Mouse (Mus musculus): ENCODE measurements at regions not wholly inside any gene's neighbourhood (a gene's known extent, or its start where the extent isn't known, plus 50 kb on each side); places are given as distances from the start of the nearest gene placed in this dataset.

DNA sequence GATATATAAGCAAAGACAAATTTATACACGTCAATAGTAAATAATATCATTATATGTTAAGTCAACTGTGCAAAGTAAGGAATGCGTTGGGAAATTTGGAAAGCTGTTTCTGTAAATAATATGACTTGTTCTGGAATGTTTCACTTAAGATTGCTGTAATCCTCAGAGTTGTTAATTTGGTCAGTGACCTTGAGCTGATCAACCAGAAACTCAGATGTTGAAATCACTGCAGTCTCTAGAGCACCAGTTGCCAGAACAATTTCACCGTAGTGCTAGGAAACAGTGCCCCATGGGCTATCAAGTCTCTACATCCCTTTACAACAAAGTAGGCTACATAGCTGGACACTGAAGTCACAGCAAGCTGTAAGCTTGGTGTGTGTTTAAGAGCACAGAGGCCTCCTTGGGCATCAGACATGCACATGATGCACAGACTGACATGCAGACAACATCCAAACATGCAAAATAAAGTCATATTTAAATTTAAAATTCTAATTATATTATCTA, 212.6 kb downstream of the Pik3r1 start:
- DNase-seq: no peak

DNA sequence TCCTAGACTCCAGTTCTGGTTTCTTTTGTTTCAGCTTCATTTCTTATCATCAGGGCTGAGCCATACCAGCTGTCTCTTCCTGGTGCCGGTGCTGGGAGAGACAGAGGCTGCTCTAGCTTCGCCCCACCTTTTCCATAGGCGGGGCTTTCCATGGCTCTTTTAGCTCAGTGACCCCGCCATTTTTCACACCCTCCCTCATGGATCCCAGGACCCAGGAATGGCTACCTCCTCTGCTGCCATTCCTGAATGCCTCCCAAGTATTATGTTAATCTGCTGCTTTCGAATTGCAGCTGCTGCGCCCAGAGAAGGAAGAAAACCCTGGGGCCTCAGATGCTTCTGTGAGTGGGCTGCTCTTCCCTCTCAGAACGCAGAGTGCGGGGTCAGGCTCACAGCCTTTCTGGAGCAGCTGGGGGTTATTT, 214.9 kb downstream of the Pik3r1 start:
- no peak for DNase-seq

DNA sequence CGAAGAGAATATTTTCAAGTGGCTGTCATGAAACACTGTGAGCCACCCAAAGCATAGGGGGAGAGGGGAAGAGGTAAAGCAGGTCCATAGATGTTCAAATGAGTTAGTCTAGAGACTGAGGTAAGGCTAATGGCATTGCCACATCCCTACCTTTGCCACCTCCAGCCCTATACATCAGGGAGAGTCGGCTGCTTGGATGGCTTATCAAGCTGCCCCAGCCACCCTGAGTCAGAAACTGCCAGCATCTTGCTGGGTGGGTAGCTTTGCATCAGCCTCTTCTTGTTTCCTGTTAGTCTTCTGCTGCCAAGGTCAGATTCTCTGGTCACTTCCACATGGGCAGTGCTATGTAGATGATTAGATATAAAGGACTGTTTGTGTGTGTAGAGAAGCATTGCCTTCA, 215.6 kb downstream of the Pik3r1 start:
- no peak for DNase-seq

DNA sequence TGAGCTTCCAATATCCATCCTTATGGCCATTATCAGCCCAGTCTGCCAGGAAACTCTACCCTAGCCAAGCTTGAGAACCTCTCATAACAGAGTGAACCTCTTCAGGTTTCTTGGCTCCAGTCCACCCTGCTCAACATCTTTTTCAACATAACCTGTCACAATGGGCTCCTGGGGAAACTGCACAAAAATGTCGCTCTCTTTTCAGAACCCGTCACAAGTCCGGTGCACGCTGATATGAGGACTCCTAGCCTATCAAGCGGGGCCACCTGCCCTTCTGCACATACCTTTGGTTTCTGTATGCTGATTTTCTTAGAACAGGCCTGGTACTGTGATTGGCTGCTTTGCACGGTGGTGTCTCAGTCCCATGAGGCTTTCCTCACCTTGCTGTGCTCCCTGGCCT, 216.9 kb downstream of the Pik3r1 start:
- DNase-seq: no peak

DNA sequence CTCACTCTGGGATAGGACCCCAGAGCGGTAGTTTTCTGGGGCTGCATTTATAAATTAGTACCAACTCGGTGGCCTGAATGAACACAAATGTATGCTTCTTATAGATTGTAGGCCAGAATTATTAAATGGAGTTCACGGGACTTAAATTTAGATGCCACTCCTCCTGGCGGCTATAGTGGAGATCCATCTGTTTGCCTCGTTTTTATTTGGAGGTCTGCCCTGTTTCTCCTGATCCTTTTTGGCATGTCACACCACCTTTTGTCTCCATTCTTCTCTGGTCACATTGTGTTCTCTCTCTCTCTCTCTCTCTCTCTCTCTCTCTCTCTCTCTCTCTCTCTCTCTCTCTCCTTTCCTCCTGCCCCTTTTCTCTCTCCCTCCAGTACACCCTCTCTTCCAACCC, 217.5 kb downstream of the Pik3r1 start:
- DNase-seq: no peak

DNA sequence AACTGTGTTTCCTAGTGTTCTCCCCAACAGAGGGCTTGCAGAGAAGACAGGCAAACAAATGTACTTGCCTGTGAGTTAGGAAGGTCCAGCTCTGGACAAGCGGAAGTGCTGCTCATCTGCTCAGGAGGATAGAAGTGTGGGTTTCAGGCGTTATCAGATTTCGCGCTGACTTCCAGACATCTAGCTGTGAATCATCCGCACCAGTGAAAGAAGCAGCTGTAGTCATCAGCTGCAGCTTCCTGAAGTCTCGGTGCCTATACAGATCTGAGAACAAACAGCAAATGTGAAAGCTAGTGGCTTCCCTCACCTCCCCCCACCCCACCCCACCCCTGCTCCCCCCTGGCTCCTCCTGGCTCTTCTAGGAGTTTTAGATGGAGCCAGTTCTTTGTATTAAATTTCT, 220.1 kb downstream of the Pik3r1 start:
- DNase-seq: no peak

DNA sequence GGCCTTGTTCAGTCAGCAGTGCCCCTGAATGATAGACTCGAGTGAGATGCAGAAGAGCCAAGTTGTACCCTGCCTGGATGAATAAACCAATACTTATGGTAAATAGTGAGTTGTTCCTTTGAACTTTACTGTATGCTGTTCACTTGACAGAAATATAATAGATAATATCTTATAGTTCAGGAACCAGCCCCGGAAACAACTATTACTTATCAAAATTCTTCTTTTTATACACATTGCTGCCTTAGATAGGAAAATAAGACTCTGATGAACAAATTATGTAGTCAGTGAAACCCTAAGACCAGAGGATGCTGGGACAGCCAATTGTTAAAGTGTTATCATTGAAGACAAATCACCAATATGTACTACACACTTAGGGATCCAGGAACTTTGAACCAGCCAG, 220.7 kb downstream of the Pik3r1 start:
- DNase-seq: no peak

DNA sequence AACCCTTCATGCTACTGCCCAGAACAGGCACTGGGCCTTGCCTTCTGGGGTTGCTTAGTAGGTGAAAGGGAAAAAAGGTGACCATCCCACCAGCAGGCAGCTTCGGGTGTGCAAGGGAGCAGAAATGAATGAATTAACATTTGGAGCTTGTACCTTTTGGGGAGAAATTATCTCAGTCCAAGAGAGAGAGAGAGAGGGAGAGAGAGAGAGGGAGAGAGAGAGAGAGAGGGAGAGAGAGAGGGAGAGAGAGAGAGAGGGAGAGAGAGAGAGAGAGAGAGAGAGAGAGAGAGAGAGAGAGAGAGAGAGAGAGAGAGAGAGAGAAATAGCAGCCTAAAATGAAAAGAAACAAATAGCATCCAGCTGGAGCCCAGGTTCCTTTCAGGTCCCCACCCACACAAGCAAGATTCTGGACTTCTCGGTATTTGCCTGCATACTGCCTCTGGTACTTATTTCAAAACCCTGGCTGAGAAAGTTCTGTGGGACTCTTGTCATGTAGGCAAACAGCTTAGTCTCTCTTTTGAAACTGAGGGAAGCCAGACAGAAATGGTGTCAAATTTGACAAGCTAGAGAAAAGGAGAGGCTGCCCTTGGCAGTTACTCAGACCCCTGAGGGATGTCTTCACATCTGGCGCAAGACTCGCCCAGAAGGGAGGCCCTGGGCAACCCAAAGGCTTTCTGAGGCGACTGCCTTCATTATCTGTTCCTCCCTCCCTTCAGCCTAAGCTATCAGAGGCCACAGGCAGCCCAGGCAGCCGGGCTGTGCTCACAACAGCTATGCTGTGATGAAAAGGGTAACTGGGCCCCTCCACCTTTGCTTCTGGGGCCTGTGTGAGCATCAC, 222.5 kb downstream of the Pik3r1 start:
- no peak for DNase-seq

DNA sequence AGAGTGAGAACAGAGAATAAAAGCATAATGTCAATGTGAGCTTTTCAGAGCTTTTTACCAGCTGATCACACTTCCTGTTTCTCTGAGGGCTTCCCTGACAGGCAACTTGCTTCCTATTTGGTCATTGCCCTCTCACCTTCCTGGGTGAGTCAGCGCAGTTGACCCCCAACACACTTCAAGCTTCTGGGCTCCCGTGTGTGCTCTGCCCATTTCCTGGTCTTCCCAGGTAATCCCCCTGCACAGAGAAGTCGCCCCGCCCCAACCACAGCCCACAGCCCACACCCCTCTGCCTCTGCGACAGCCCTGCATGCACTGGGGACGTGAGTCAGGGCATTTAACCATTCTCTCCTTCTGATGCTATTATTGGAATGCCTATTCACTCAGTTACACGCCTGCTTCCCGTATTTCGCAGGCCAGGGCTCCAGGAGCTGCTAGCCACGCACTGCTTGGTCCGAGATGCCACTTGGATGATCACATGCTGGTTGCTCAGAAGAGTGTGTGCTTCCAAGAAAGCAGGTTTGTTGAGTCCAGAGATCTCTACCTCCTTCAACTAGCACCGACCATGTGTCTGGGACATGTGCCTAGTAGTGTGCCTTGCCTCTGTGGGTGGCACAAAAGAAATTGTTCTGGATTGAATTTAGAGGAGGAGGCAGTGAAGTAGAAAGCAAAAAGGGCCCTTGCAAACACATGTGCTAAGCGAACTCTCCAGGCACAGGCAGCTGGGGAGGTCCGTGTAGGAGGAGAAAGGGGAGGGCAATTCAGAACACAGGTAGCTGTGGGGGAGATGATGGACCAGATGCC, 227.4 kb downstream of the Pik3r1 start:
- peak; percentile 14 to 32 for DNase-seq

DNA sequence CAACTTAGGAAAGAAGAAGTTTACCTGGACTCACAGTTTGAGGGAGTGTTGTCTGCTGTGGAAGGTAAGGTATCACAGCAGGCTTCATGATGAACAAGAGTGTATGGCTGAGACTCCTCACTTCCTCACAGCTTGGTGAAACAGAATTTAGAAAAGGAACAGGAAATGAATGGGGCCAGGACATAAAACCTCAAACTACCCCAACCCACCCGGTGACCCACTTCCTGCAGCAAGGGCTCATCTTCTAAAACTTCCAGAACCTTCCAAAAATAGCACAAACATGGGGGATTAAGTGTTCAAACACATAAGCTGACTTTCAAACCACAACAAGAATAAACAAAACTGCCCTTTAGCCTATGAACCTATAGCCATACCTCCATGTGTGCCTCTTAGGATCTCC, 229.9 kb downstream of the Pik3r1 start:
- no peak for DNase-seq

DNA sequence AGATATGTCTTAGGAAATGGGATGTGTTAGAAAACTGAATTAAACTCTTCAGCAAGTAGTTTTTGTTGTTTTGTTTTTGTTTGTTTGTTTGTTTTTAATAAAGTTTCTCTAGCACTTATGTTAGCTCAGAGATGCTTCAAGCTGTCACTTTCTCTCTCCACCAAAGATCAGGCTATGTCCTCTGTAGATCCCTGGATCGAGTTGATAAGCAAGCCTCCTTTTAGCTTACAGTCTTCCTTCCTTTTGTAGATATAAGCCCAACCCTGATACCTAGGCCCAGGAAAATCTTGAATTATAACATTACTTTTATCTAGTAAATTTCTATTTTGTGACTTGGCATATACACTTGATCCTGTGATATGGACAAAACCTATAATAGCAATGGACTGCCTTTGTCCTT, 232.0 kb downstream of the Pik3r1 start:
- no peak for DNase-seq

DNA sequence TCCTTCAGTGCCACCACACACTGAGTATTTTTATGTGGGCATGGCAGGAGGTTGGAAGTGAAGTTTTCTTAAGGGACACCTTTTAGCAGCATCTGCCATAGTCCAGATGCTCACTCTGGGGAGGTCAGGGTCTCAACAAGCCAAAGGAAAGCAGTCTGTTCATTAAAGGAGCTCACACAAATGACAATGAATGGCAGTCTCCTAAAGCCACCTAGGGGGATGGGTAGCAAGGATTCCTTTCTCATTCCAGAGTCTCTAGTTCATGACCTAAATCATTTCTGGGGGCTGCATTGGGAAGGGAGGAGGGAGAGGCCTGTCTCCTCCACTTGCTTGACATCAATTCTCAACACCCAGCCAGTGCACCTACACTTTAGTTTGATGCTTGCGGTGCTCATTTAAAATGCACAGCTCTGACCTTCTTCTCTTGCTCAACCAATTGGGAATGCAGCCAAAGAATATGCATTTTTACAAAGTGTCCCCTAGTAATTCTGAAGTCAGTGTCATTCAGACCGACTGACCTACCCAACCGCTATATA, 232.6 kb downstream of the Pik3r1 start:
- DNase-seq: no peak

DNA sequence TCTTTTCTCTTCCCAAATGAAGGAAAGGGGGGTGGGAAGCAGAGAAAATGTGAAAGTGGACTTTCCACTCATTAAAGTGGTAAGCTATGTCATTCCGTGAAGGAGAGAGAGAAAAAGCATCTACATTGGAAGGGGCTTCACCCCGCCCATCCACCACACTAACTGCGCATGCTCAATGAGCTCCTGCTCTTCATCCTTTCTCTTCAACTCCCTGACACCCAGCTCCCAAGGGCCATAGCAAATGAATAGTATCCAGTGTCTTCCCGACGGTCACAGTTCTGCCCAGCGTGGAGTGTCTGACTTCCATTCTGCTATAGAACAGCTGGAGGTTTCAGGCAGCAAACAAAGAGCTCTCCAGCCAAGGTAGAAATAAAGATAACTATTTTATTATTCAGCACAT, 233.5 kb downstream of the Pik3r1 start:
- DNase-seq: no peak

DNA sequence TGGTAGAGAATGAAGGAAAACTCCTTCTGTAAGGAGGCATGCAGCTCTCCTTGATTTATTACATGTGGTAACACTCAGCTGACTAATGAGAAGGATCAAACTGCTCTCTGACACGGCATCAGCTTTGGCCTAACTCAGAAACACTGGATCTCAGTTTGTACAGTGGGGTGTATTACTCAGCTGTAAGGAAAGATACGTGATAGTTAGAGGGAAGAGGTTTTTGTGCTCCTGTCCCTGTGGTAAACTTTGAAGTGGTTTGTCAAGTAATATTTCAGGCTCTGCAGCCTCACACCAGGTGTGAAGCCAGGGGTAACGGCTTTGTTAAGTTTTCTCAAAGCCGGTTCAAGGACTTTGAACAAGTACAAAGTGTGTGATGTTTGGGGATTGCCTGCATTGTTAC, 235.1 kb downstream of the Pik3r1 start:
- no peak for DNase-seq

DNA sequence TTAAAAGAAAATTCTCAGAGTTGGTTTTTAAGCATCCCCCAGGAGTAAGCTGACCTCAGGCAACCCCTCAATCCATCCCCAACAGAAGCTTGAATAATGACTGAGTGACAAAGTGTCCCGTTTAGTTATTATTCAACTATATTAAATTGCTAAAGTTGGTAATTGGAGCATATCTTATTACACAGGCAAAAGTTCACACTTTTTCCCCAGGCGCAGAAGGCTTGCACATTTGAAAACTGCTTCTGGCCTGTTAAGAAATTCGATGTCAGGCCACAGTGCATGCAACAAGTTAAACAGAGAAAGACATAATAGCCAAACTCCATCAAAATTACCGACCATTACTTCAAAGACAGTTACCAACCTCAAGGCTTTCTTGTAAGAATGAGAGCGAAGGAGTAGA, 240.3 kb downstream of the Pik3r1 start:
- DNase-seq: no peak

DNA sequence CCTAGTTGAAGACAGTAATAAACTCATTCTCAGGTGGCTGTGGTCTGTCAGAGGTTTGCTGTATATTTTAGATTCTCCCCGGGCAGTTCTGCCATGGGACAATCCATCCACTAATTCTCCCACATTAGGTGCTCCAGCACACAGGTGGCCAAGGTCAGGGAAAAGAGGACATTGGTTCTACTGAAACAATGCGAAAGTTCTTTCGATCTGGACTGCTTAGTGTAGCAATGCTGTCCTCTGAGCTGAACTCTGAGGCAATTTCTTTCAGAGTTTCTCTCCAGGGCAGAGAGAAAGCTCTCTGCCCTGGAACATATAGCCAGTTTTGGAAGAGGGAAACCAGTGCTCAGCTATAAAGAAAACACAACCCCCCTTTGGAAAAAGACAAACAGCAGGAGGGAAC, 243.2 kb downstream of the Pik3r1 start:
- no peak for DNase-seq

DNA sequence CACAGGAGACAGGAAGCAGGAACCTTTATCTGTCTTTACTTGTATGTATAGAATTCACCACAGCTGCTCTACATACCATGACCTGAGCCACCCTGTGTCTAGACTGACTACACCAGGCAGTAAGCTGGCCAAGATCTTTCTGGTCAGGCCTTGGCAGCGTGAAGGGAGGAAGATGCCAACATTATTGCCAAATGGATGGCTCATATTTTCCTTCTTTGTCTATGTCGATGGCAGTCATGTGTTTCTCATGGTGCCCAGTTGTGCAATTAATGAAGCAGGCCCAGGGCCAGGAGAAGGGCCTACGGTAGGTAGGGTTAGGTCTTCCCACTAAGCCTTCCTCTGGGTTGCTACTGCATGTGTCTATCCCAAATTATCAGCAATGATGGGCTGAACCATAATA, 243.8 kb downstream of the Pik3r1 start:
- DNase-seq: no peak

DNA sequence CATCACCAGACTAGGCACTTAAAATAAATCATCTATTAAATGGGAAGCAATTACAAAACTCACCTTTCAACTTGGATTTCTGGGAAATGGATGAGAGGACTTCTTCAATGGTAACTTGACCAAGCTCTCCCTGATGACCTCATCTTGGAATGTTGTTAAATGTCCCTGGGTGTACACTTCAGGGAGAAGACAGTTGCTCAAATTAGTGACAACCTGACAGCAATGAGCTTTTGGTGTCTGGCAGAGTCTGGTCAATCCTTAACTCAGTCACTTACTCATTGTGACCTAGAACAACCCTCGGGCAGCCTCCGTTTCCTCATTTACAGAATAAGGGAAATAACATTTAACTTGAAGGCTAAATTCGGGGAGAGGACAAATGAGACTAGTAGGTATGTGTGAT, 244.5 kb downstream of the Pik3r1 start:
- DNase-seq: no peak

DNA sequence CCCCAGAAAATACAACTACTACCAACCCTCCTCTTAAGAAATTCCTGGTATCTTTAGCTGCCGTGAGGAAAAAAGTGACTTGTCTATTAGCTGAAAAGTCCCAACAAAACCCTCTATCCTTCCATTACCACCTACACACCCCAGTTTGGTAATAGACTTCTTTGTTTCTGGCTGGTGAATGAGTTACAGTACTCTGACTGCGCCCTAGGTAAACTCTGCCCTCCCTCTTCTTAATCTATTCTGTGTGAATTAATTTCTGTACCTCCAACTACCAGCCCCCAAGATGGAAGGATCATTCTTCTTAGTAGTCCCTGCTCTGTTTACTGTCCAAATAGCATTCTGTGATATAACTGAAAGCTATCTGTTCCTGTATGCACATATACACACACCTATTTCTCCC, 245.4 kb downstream of the Pik3r1 start:
- DNase-seq: no peak

DNA sequence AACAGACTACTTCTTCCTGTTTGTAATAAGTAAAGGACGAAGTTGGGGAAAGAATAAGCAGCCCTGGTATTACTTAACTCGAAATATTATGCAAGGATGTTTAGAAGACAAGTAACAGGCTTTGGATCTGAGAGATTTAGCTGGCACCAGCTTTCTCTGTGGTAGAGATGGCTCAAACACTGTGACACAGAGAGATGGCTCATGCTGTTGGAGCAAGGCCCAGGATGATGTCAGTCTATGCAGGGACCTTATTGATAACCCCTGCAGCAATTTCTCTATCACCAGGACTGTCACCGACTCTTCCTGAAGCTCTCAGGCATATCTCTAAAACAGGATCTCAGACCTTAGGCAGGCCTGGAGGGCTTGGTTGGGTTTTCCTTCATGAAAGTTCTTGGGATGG, 254.7 kb downstream of the Pik3r1 start:
- no peak for DNase-seq

DNA sequence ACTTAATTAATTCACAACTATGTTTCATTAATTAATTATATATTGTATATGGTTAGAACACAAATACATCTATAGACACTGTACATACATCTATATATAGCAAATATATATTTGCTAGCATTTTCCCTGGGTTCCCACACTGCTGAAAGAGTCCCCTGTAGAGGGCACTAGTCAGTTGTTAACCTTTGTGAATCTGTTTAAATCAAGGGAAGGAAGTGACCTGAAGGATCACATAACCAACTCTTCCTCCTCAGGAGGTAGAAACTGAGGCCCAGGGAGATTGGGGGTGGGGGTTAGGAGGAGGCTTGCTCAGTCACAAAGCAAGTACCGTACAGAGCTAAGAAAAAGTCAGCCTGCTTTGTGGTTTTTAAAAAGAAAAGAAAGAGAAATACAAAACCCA, 258.1 kb downstream of the Pik3r1 start:
- no peak for DNase-seq

DNA sequence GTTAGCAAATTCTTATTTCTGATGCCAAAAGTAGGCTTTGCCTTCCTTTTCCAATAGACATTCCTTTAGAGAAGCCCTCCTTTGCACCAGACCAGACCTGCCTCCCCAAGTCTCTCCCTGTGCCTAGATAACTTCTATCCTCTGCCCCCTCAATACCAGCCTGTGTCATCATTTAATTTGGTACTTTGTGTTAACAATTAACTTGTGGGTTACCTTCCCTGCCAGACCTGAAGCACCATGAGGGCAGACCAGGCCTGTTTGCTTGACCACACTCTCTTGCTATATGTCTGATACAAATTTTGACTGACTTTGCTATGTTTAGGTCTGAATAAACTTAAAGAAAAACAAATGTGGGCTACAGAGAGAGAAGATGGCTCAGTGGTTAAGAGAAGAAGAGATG, 259.7 kb downstream of the Pik3r1 start:
- no peak for DNase-seq

DNA sequence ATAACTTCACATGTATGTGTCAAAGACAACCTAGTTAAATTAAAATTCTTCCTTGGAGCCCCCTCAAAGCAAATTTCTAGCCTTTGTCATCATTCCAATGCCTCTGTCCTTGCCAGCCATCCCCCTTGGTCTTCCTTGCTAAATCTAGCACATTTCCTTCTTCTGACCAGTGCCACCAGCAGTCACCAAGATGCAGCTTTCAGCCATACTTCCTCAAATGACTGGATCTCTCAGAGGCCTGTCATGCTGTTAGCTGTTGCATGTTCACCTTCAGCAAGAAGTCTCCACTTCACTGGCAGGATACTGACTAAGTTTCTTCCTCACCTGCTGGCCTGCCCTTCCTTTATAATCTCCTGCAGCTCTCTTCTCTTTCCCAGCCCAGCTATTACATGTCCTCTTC, 261.3 kb downstream of the Pik3r1 start:
- DNase-seq: no peak

DNA sequence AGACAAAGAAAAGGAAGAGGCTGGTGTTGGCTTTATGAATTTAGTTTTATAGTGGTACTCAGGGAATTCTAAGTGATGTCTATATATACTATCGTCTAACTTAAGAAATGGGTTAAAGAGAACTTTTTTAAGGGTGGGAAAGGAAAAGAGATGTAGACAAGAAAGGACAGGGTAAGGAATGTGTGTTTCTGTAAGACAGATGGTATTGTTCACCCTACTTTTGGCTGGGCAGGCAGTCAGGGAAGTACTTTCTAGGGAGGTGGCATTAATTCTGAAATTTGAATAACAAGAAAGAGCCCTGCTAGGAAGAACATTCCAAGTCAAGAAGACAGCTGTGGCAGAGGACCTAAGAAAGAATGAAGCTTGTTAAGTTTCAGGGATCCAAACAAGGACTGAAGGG, 263.0 kb downstream of the Pik3r1 start:
- DNase-seq: no peak

All from layer of hippocampus, postnatal 36 days (tissue).